Mouse (Mus musculus) midbrain, embryonic 15.5 days (tissue): ENCODE results near the gene Mrpl54. TPM values are rescaled to one million over a fixed set of nuclear protein-coding genes. Genes with fewer than 3 reads are reported as not detected.
"Not testable (repeated sequence)": the region's sequence is repeated elsewhere in the genome, so short reads cannot be mapped to it uniquely, and the experiment has no call there.

Experiments
- ATAC-seq: fragments of 200-750 bp; cut with Nextera tagmentation; replicated peaks from 2 replicates; pipeline ENCODE4 v1.8.0; 2017; ENCODE audit warnings: moderate TSS enrichment
- H3K27ac ChIP-seq: fragments of 300-500 bp; sonication (generic); 2 replicates; pipeline ENCODE4 v1.5.1; 2015; ENCODE audit warnings: mild to moderate bottlenecking, inconsistent platforms
- H3K27me3 ChIP-seq: fragments of 300-500 bp; sonication (generic); replicated peaks from 2 replicates; pipeline ENCODE4 v1.6.1; 2015; ENCODE audit warnings: inconsistent platforms
- H3K36me3 ChIP-seq: fragments of 300-500 bp; sonication (generic); replicated peaks from 2 replicates; pipeline ENCODE4 v1.6.1; 2015; ENCODE audit warnings: inconsistent platforms
- H3K4me1 ChIP-seq: fragments of 300-500 bp; sonication (generic); 2 replicates; pipeline ENCODE4 v1.6.1; 2015; ENCODE audit warnings: inconsistent platforms
- H3K4me2 ChIP-seq: fragments of 300-500 bp; sonication (generic); 2 replicates; pipeline ENCODE4 v1.6.1; 2015; ENCODE audit warnings: inconsistent platforms, mild to moderate bottlenecking, moderate library complexity
- H3K4me3 ChIP-seq: fragments of 300-500 bp; sonication (generic); 2 replicates; pipeline ENCODE4 v1.5.1; 2015; ENCODE audit warnings: mild to moderate bottlenecking, inconsistent platforms
- H3K9ac ChIP-seq: fragments of 300-500 bp; sonication (generic); 2 replicates; pipeline ENCODE4 v1.6.1; 2015; ENCODE audit warnings: mild to moderate bottlenecking, inconsistent platforms
- H3K9me3 ChIP-seq: fragments of 300-500 bp; sonication (generic); 2 replicates; pipeline ENCODE4 v1.6.1; 2016; ENCODE audit warnings: inconsistent platforms
- WGBS: fragments of 180-500 bp; shearing (Covaris S2); methylation state at CpG from one replicate; pipeline ENCODE4 v1.1.7; 2015; ENCODE audit warnings: mixed read lengths; 5-methylcytosine and 5-hydroxymethylcytosine counted together
- polyA plus RNA-seq: library from polyadenylated mRNA; unstranded; fragments of >200 nt; fragmentation: Nextera tagmentation; extraction: Ambion mirVana; gene quantifications from 2 replicates; pipeline ENCODE4 v1.2.1, GENCODE M21; 2015

Mrpl54 gene
- polyA plus RNA-seq, 1 experiment from 2014 or later: 124 TPM

DNA sequence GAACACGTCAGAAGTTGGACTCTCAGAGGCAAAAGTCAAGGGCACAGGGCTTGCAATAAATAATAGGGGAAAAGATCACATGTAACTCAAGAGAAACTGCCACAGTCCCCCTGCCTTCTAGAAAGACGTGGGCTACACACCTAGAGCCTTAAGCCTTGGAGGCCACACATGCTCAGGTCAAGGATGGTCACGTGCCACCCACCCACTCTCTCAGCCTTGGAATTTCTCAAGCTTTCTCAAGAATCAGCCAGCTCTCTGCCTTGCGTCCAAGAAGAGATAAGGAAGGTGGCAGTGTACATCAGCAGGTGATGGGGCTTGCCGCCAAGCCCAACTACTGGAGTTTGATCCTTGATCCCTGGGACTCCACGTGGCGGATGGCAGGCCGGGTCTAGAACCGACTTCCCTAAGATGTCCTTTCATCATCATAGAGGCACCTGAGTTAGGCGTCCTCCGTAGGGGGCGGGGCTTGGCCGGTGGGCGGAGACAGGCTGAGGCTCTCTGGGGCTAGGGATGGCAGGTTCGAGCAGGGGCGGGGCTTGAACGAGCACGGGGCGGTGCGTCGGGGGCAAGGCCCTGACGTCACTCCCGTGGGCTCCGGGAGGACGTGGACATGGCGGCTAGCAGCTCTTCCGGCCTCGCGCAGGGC, 34.0 kb downstream of the Mrpl54 start, which contains the start of gene Zfr2:
Zfr2 (plus strand) TSS at position 576 of the 646 bp plus-strand sequence.
- H3K4me1 ChIP-seq: peaks cover 50% of the 10 kb centered on the region
- ATAC-seq: peak; percentile 57
- H3K9me3 ChIP-seq: no peaks in the 10 kb centered on the region
- H3K27me3 ChIP-seq: no peaks in the 10 kb centered on the region
- peak within 1 kb of the TSS; percentile 63 for H3K4me3 ChIP-seq
- peak within 1 kb of the TSS; percentile 69 for H3K9ac ChIP-seq
- 8% methylated on average over 29 of the region's 29 CpGs for WGBS
- H3K4me2 ChIP-seq: peak within 1 kb of the TSS; percentile 62
- H3K27ac ChIP-seq: peak within 1 kb of the TSS; percentile 63
- no peaks in the 10 kb centered on the region for H3K36me3 ChIP-seq

DNA sequence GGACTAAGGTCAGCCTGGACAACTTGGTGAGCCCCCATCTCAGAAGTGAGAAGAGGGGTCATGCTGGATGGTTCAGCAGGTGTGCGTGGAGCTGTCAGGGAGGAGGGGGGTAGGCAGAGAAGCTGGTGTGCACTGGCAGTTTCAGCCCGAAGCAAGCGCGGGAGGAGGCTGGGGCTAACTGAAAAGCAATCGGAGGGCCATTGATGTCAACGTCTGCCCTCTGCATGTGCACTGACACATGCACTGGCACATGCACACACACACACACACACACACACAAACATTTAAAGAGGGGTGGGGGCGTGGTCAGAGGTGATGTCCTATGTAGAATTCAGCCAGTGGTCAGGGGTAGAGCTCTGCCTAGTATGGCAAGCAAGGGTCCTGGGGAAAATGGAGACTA, 35.3 kb downstream of the Mrpl54 start:
- Histone ChIP-seq H3K9ac (peak overlapping the region; percentile 34; the same call in 1 of the 2 replicates), H3K4me3 (peak overlapping the region; percentile 93), H3K27me3 (no peaks in the 10 kb centered on the region), H3K4me1 (peaks cover 57% of the 10 kb centered on the region), H3K27ac (peak overlapping the region; percentile 96), H3K36me3 (no peaks in the 10 kb centered on the region), H3K9me3 (no peaks in the 10 kb centered on the region), H3K4me2 (peak overlapping the region; percentile 75)
- ATAC-seq: peak; percentile 3; the same call in 1 of the 2 replicates
- WGBS: 50% methylated on average over 7 of the region's 7 CpGs

DNA sequence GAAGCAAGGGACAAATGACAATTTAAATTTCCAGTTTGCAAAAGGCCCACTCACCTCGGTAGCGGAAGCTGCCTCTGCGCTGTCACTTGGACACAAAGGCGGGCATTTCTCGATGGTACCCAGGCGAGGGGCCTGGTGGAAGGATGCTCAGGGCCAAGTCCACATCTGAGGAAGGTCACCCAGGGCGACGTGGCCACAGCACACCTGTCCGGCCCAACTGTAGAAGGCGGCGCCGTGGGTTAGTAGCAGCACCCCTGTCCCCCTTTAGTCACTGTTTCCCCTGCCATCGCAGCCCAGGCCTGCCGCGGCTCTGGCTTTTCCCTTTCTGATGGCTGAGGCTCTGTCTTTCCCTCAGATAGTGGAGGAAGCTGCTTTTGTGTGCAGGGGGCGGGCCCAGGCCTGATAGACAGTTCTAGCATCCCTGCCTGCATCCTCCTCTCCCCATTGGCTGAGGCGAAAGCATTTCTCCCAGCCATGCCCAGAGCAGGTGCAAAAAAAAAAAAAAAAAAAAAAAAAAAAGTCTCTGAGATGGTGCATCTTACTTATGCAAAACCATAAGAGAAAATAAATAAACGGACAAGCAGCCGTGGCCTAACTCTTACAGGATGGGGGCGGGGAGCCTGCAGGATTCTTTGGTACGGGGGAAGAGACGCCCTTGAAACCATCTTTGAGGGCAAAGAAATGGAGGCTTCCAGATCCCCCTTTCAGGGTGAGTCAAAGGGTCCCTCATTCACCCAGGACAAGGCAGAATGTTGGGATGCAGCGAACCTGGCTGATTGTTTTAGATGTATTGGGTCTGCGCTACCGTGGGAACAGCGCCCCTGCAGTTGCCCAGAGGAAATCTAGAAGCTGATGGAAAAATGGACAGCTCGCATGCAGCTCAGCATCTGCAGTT, 36.0 kb downstream of the Mrpl54 start, which contains the start of gene Atcay:
Atcay (minus strand) TSS at position 396 of the 895 bp plus-strand sequence.
- peak within 1 kb of the TSS; percentile 75 for H3K4me2 ChIP-seq
- no peaks in the 10 kb centered on the region for H3K36me3 ChIP-seq
- peak within 1 kb of the TSS; percentile 100 for H3K9ac ChIP-seq
- peak within 1 kb of the TSS; percentile 93 for H3K4me3 ChIP-seq
- no peaks in the 10 kb centered on the region for H3K27me3 ChIP-seq
- peak within 1 kb of the TSS; percentile 96 for H3K27ac ChIP-seq
- ATAC-seq: peak; percentile 90
- no peaks in the 10 kb centered on the region for H3K9me3 ChIP-seq
- 3% methylated on average over 27 of the region's 27 CpGs for WGBS
- H3K4me1 ChIP-seq: peaks cover 57% of the 10 kb centered on the region

DNA sequence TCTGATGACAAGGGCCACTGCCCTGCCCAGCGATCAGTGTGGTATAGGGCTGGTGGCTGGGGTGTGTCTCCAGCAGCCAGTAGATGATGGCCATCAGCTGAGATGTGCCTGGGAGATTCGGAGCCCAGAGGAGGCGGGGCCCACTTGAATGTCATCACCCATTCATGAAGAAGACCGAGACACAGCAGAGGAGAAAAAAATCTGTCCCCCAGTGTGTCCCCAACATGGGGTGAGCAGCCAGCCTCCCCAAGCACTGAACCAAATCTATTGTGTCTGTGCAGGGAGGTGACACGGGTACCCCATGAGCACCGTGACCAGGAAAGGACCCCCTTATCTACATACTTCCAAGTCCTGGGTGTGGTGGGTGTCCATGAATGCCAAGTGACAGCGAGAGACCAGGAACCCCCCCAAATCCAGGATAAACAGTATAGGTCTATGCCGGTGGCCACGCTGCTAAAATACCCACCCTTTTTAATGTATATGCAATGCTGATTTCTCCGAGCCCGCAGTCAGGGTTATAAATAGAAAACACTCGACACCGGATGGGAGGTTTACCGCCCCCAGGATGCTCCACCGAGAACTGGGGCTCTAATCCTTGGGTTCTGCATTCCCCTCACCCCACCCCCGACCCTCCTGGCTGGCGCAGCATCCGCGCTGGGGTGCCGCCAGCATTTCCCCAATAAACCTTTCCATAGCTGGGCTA, 36.8 kb downstream of the Mrpl54 start:
- Histone ChIP-seq H3K4me2 (peak overlapping the region; percentile 75), H3K36me3 (no peaks in the 10 kb centered on the region; the same call in 1 of the 2 replicates), H3K4me1 (peaks cover 57% of the 10 kb centered on the region), H3K27me3 (no peaks in the 10 kb centered on the region), H3K9ac (peak overlapping the region; percentile 100), H3K4me3 (peak overlapping the region; percentile 93), H3K9me3 (no peaks in the 10 kb centered on the region), H3K27ac (peak overlapping the region; percentile 96)
- 6% methylated on average over 20 of the region's 20 CpGs for WGBS
- ATAC-seq: peak; percentile 24

DNA sequence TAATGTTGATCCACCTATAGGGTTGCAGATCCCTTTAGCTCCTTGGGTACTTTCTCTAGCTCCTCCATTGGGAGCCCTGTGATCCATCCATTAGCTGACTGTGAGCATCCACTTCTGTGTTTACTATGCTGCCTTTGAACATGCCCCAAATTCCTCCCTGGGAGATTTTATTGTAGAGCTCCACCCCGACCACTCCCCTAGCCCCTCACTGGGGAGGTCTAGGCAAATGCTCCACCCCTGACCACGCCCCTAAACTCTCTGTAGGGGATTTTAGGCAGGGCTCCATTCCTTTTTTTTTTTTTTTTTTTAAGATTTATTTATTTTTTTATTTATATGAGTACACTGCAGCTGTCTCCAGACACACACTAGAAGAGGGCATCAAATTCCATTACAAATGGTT, 43.0 kb downstream of the Mrpl54 start:
- 68% methylated on average over 2 of the region's 2 CpGs for WGBS

DNA sequence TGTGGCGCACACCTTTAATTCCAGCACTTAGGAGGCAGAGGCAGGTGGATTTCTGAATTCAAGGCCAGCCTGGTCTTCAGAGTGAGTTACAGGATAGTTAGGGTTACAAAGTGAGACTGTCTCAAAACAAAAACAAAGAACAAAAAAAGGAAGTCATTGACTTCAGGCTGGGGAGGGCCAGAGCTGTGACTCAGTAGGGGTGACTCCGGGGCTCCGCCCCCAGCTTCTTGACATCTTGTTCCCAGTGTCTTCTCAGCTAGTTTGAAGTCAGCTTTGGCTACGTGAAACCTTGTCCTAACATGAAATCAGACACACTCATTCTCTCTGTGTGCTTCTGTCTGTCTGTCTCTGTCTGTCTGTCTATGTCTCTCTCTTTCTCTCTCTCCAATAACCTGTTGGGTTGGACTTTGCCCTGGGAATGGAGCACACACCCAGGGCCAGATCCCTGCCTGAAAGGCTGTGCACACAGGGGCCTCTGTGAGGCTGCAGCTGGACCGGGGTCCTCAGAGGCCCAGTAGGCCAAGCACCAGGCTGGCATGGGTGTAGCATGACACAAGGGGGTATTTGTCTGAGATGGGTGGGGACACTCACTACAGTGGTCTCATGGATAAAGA, 45.2 kb downstream of the Mrpl54 start:
- no peak overlapping the region for H3K4me2 ChIP-seq
- no peaks in the 10 kb centered on the region for H3K27me3 ChIP-seq
- WGBS: 86% methylated on average over 5 of the region's 5 CpGs
- ATAC-seq: no peak
- H3K9me3 ChIP-seq: no peaks in the 10 kb centered on the region
- H3K4me1 ChIP-seq: 0 out of 2 replicates have a peak, but pooled peaks cover under 1% of the 10 kb centered on the region
- H3K36me3 ChIP-seq: peaks cover 42% of the 10 kb centered on the region
- no peak overlapping the region for H3K4me3 ChIP-seq
- no peak overlapping the region for H3K27ac ChIP-seq
- no peak overlapping the region for H3K9ac ChIP-seq

More for the DNA sequence above, 43.0 kb downstream of the Mrpl54 start:
- ATAC-seq, H3K4me3 ChIP-seq, H3K27me3 ChIP-seq, H3K27ac ChIP-seq, H3K9ac ChIP-seq, H3K4me2 ChIP-seq, H3K9me3 ChIP-seq: not testable (repeated sequence)
- Histone ChIP-seq H3K4me1 (peaks cover 18% of the 10 kb centered on the region), H3K36me3 (peaks cover 30% of the 10 kb centered on the region)

DNA sequence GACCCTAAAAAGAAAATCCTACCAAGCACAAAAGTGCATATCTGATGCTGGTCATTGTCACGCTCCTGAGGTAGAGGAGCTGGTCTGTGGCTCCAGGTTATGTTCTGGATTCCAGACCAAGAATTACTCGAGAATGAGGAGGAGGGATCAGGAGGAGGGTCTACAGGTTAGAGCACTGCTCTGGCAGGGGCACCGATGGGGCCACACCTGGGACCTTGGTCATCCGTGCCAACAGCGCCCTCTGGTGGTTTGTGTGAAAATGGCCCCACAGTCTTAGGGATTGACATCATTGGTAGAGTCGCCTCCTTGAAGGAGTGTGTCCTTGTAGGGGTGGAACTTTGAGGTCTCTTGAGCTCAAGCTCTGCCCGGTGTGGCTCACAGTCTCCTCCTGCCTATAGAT, 48.8 kb downstream of the Mrpl54 start:
- no peak for ATAC-seq
- Histone ChIP-seq H3K9ac (no peak overlapping the region), H3K4me2 (no peak overlapping the region), H3K4me1 (no peaks in the 10 kb centered on the region), H3K36me3 (peaks cover 51% of the 10 kb centered on the region), H3K27ac (no peak overlapping the region), H3K9me3 (no peaks in the 10 kb centered on the region), H3K27me3 (no peaks in the 10 kb centered on the region), H3K4me3 (no peak overlapping the region)
- 41% methylated on average over 7 of the region's 7 CpGs for WGBS

DNA sequence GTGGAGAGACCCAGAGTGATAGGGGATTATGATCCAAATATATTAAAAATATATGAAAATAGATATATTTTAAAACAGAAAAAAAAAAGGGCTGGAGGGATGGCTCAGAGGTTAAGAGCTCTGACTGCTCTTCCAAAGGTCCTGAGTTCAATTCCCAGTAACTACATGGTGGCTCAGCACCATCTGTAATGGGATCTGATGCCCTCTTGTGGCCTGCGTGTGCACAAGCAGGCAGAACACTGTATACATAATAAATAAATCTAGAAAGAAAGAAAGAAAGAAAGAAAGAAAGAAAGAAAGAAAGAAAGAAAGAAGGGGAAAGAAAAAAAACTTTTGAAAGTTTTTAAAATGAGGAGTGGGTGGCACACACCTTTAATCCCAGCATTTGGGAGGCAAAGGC, 49.5 kb downstream of the Mrpl54 start:
- H3K27me3 ChIP-seq, H3K9me3 ChIP-seq, H3K9ac ChIP-seq, H3K27ac ChIP-seq, H3K4me3 ChIP-seq, ATAC-seq, H3K4me1 ChIP-seq, H3K4me2 ChIP-seq: not testable (repeated sequence)
- 22% methylated on average over 1 of the region's 1 CpGs for WGBS
- H3K36me3 ChIP-seq: peaks cover 57% of the 10 kb centered on the region

DNA sequence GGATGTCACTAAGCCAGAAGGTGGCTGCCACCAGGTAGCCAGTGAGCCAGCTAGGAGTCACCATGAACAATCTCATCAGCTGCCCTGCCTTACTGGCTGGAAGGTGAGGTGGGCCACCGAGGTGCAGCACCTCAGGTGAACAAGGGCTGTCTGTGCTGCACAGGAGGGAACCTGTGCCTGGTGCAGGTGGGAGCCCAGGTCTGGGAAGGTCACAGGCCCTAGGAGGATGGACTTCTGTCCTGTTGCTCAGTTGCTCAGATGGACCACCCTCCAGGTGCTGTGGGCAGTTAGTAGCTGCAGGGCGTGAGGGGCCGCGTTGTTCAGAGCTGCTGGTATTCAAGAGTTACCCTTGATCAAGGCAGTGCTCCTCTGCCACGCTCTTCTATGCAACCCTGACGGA, 49.9 kb downstream of the Mrpl54 start:
- H3K36me3 ChIP-seq: peaks cover 57% of the 10 kb centered on the region
- no peaks in the 10 kb centered on the region for H3K9me3 ChIP-seq
- WGBS: 92% methylated on average over 6 of the region's 6 CpGs
- H3K4me2 ChIP-seq: no peak overlapping the region
- H3K4me1 ChIP-seq: no peaks in the 10 kb centered on the region
- no peak overlapping the region for H3K9ac ChIP-seq
- no peaks in the 10 kb centered on the region for H3K27me3 ChIP-seq
- ATAC-seq: no peak
- no peak overlapping the region for H3K27ac ChIP-seq
- no peak overlapping the region for H3K4me3 ChIP-seq

DNA sequence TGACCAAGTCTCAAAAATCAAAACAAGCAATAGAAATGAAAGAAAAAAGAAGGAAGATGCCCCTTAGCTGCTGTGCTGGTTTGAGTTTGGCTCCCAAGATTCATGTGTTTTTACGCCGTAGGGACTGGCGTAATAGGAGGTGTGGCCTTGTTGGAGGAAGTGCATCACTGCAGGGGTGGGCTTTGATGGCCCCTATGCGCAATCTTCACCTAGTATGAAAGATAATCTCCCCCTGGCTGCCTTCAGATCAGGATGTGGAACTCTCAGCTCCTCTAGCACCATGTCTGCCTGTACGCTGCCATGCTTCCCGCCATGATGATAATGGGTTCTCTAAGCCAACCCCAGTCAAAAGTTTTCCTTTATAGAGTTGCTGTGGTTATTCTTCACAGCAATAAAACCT, 50.5 kb downstream of the Mrpl54 start:
- Histone ChIP-seq H3K4me1 (no peaks in the 10 kb centered on the region), H3K9me3 (no peaks in the 10 kb centered on the region)

More for the DNA sequence above, 50.5 kb downstream of the Mrpl54 start:
- Histone ChIP-seq H3K9ac (no peak overlapping the region), H3K4me3 (no peak overlapping the region), H3K27me3 (no peaks in the 10 kb centered on the region), H3K27ac (no peak overlapping the region), H3K4me2 (no peak overlapping the region), H3K36me3 (peaks cover 57% of the 10 kb centered on the region)
- no peak for ATAC-seq
- 95% methylated on average over 6 of the region's 6 CpGs for WGBS
